Mouse (Mus musculus) limb, embryonic 13.5 days (tissue): ENCODE data around the gene Agap3. TPM values are rescaled to one million over a fixed set of nuclear protein-coding genes. Genes with fewer than 3 reads are reported as not detected.

Experiments
- ATAC-seq: fragments of 200-750 bp; cut with Nextera tagmentation; 2 replicates; pipeline ENCODE4 v1.8.0; 2017; ENCODE audit warnings: low read depth, moderate number of reproducible peaks, moderate TSS enrichment; ENCODE audit not compliant: low FRiP score
- H3K27ac ChIP-seq: fragments of 300-500 bp; sonication (generic); 2 replicates; pipeline ENCODE4 v1.5.1; 2015; ENCODE audit warnings: inconsistent platforms, mild to moderate bottlenecking, moderate library complexity
- H3K27me3 ChIP-seq: fragments of 300-500 bp; sonication (generic); 2 replicates; pipeline ENCODE4 v1.6.1; 2015; ENCODE audit warnings: mild to moderate bottlenecking, inconsistent platforms
- H3K36me3 ChIP-seq: fragments of 300-500 bp; sonication (generic); 2 replicates; pipeline ENCODE4 v1.6.1; 2015; ENCODE audit warnings: inconsistent platforms, mild to moderate bottlenecking, moderate library complexity
- H3K4me1 ChIP-seq: fragments of 300-500 bp; sonication (generic); 2 replicates; pipeline ENCODE4 v1.6.1; 2015; ENCODE audit warnings: inconsistent platforms
- H3K4me2 ChIP-seq: fragments of 300-500 bp; sonication (generic); replicated peaks from 2 replicates; pipeline ENCODE4 v1.6.1; 2015; ENCODE audit warnings: inconsistent platforms, mild to moderate bottlenecking, moderate library complexity
- H3K4me3 ChIP-seq: fragments of 300-500 bp; sonication (generic); 2 replicates; pipeline ENCODE4 v1.5.1; 2015; ENCODE audit warnings: moderate library complexity, mild to moderate bottlenecking, inconsistent platforms
- H3K9ac ChIP-seq: fragments of 300-500 bp; sonication (generic); 2 replicates; pipeline ENCODE4 v1.6.1; 2015; ENCODE audit warnings: mild to moderate bottlenecking, inconsistent platforms
- H3K9me3 ChIP-seq: fragments of 300-500 bp; sonication (generic); 2 replicates; pipeline ENCODE4 v1.6.1; 2016; ENCODE audit warnings: inconsistent platforms
- WGBS: fragments of 180-500 bp; shearing (Covaris S2); methylation state at CpG from one replicate; pipeline ENCODE4 v1.1.7; 2015; 5-methylcytosine and 5-hydroxymethylcytosine counted together
- polyA plus RNA-seq: library from polyadenylated mRNA; unstranded; fragments of >200 nt; fragmentation: Nextera tagmentation; extraction: Ambion mirVana; gene quantifications from 2 replicates; pipeline ENCODE4 v1.2.1, GENCODE M21; 2015

Agap3 gene
- polyA plus RNA-seq, 1 experiment from 2014 or later: 29.8 TPM

GRCm38 (mm10) chr5:24502786-24503185 lies 50.8 kb downstream of the Agap3 start:
- Histone ChIP-seq H3K9me3 (no peaks in the 10 kb centered on the region), H3K27me3 (peaks cover 46% of the 10 kb centered on the region), H3K27ac (no peak overlapping the region), H3K4me2 (no peak overlapping the region), H3K36me3 (peaks cover 56% of the 10 kb centered on the region), H3K9ac (no peak overlapping the region), H3K4me1 (peaks cover 7% of the 10 kb centered on the region; the same call in 1 of the 2 replicates), H3K4me3 (no peak overlapping the region)
- ATAC-seq: no peak
- WGBS: 67% methylated on average over 4 of the region's 4 CpGs

DNA sequence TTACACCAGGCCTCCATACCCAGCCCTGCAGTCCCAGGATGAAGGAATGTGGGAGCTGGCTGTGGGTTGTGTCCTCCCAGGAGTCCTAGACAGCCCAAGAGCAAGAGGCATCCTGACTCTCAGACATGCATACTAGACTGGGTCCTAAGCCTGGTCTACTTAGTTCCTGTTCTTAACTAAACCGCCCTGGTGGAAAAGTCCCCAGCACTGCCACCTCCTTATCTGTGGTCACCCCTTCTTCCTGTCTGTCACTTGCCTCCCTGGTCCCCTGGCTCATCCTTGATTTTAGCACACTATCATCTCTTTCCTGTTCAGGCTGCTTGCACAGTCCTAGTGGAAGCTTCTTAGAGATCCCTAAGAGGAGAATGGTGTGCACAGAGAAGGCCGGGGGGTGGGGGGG lies 53.5 kb downstream of the Agap3 start:
- H3K4me1 ChIP-seq: peaks cover 7% of the 10 kb centered on the region
- WGBS: 61% methylated on average over 2 of the region's 2 CpGs
- H3K27me3 ChIP-seq: peaks cover 51% of the 10 kb centered on the region

GRCm38 (mm10) chr5:24508406-24508805 lies 56.4 kb downstream of the Agap3 start:
- Histone ChIP-seq H3K4me2 (no peak overlapping the region), H3K27ac (no peak overlapping the region)

More for the DNA sequence above, 53.5 kb downstream of the Agap3 start:
- H3K27ac ChIP-seq: no peak overlapping the region
- ATAC-seq: no peak
- H3K4me3 ChIP-seq: no peak overlapping the region
- no peaks in the 10 kb centered on the region for H3K9me3 ChIP-seq
- H3K36me3 ChIP-seq: peaks cover 29% of the 10 kb centered on the region
- no peak overlapping the region for H3K4me2 ChIP-seq
- no peak overlapping the region for H3K9ac ChIP-seq

GRCm38 (mm10) chr5:24510635-24511034 lies 58.7 kb downstream of the Agap3 start:
- H3K9ac ChIP-seq: no peak overlapping the region
- no peaks in the 10 kb centered on the region for H3K9me3 ChIP-seq
- peaks cover 7% of the 10 kb centered on the region for H3K4me1 ChIP-seq
- H3K27me3 ChIP-seq: peaks cover 32% of the 10 kb centered on the region
- WGBS: 43% methylated on average over 11 of the region's 11 CpGs
- H3K36me3 ChIP-seq: no peaks in the 10 kb centered on the region
- no peak overlapping the region for H3K4me3 ChIP-seq
- no peak overlapping the region for H3K4me2 ChIP-seq
- no peak overlapping the region for H3K27ac ChIP-seq
- no peak for ATAC-seq

More at GRCm38 (mm10) chr5:24508406-24508805, 56.4 kb downstream of the Agap3 start:
- 86% methylated on average over 7 of the region's 7 CpGs for WGBS
- Histone ChIP-seq H3K9ac (no peak overlapping the region), H3K4me1 (peaks cover 11% of the 10 kb centered on the region), H3K9me3 (no peaks in the 10 kb centered on the region), H3K36me3 (no peaks in the 10 kb centered on the region), H3K4me3 (no peak overlapping the region), H3K27me3 (peaks cover 52% of the 10 kb centered on the region)
- ATAC-seq: no peak

- no peak overlapping the region for H3K4me3 ChIP-seq
- no peak overlapping the region for H3K27ac ChIP-seq
- no peaks in the 10 kb centered on the region for H3K9me3 ChIP-seq
- H3K4me2 ChIP-seq: no peak overlapping the region
- WGBS: 54% methylated on average over 8 of the region's 8 CpGs
- no peak for ATAC-seq
- no peak overlapping the region for H3K9ac ChIP-seq
- H3K4me1 ChIP-seq: peaks cover 7% of the 10 kb centered on the region
- H3K36me3 ChIP-seq: no peaks in the 10 kb centered on the region
- peaks cover 32% of the 10 kb centered on the region for H3K27me3 ChIP-seq
These were observed 60.3 kb downstream of the Agap3 start for GRCm38 (mm10) chr5:24512271-24512670.

GRCm38 (mm10) chr5:24521366-24521765 lies 69.4 kb downstream of the Agap3 start:
- Histone ChIP-seq H3K27me3 (peaks cover 89% of the 10 kb centered on the region), H3K4me1 (peaks cover 4% of the 10 kb centered on the region), H3K9me3 (no peaks in the 10 kb centered on the region), H3K4me3 (no peak overlapping the region), H3K9ac (no peak overlapping the region), H3K4me2 (no peak overlapping the region), H3K36me3 (no peaks in the 10 kb centered on the region), H3K27ac (no peak overlapping the region)
- no peak for ATAC-seq
- 59% methylated on average over 8 of the region's 8 CpGs for WGBS

GRCm38 (mm10) chr5:24523806-24524205 lies 71.8 kb downstream of the Agap3 start:
- ATAC-seq: no peak
- Histone ChIP-seq H3K9ac (no peak overlapping the region), H3K27me3 (peaks cover 92% of the 10 kb centered on the region), H3K4me2 (no peak overlapping the region), H3K27ac (no peak overlapping the region), H3K9me3 (no peaks in the 10 kb centered on the region), H3K4me3 (no peak overlapping the region), H3K36me3 (no peaks in the 10 kb centered on the region), H3K4me1 (peaks cover 10% of the 10 kb centered on the region)
- WGBS: 55% methylated on average over 8 of the region's 8 CpGs

DNA sequence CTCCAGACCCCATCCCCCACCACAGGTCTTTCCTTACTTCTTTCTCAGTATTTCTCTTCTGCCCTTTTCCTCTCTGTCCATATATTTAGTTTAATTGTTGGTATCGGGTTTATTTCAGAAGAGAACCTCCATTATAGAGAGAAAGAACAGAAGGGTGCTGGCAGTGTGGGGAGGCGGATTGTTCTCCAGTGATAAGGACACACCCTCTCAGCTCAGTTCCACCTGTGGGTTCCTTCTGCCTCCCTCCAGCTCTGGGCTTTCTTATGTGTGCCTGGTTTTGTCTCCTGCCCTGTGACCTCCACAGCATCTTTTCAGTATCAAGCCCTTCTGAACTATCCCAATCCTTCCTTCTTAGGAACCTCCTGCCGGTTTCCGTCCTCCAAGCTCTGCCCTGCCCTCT lies 72.5 kb downstream of the Agap3 start:
- ATAC-seq: no peak
- Histone ChIP-seq H3K4me3 (no peak overlapping the region), H3K9me3 (no peaks in the 10 kb centered on the region), H3K36me3 (no peaks in the 10 kb centered on the region), H3K27me3 (peaks cover 94% of the 10 kb centered on the region), H3K9ac (no peak overlapping the region), H3K4me2 (no peak overlapping the region), H3K4me1 (peaks cover 10% of the 10 kb centered on the region), H3K27ac (no peak overlapping the region)
- WGBS: 15% methylated on average over 4 of the region's 4 CpGs

GRCm38 (mm10) chr5:24525360-24526189 lies 73.6 kb downstream of the Agap3 start:
- H3K9ac ChIP-seq: no peak overlapping the region

DNA sequence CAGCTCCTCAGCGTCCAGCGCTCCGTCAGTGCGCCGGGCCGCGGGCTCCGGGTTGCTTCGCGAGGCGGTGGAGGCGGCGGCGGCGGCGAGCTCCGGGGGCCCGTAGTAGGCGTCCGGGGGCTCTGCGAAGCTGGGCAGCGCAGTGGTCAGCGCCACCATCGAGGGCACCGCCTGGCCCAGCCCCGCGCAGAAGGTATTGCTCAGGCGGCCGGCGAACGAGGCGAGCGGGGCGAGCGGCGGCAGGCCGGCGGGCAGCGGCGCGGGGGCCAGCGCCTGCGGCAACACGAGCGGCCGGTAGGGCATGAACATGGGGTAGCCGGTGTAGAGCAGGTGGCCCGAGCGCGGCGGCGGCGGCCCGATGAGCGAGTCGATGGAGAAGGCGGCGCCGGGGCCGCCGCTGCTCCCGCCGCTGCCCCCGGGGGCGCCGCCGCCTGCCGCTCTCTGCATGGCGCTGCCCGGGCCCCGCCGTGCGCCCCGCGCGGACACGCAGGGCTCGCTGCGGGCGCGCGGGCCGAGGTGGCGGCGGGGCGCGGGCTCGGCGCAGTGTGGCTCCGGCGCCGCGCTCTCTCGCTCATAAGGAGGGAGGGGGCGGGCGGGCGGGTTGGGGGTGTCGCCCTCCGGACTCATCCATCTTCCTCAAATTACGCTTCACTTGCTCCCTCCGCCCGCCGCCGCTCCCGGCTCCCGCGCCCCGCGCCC lies 74.4 kb downstream of the Agap3 start:
- H3K9me3 ChIP-seq: no peaks in the 10 kb centered on the region
- peak overlapping the region; percentile 39; the same call in 1 of the 2 replicates for H3K9ac ChIP-seq
- peak overlapping the region; percentile 74 for H3K4me2 ChIP-seq
- peak overlapping the region; percentile 44 for H3K4me3 ChIP-seq
- H3K36me3 ChIP-seq: no peaks in the 10 kb centered on the region
- H3K27ac ChIP-seq: no peak overlapping the region
- 0 out of 2 replicates have a peak, but pooled peaks have one; percentile 14 for ATAC-seq
- H3K4me1 ChIP-seq: peaks cover 10% of the 10 kb centered on the region
- peaks cover 98% of the 10 kb centered on the region for H3K27me3 ChIP-seq
- under 1% methylated on average over 69 of the region's 109 CpGs for WGBS

More at GRCm38 (mm10) chr5:24525360-24526189, 73.6 kb downstream of the Agap3 start:
- H3K4me3 ChIP-seq: peak overlapping the region; percentile 44
- no peaks in the 10 kb centered on the region for H3K36me3 ChIP-seq
- peaks cover 10% of the 10 kb centered on the region for H3K4me1 ChIP-seq
- no peak for ATAC-seq
- WGBS: 5% methylated on average over 34 of the region's 34 CpGs
- H3K4me2 ChIP-seq: peak overlapping the region; percentile 74
- H3K27ac ChIP-seq: no peak overlapping the region
- no peaks in the 10 kb centered on the region for H3K9me3 ChIP-seq
- H3K27me3 ChIP-seq: peaks cover 93% of the 10 kb centered on the region

DNA sequence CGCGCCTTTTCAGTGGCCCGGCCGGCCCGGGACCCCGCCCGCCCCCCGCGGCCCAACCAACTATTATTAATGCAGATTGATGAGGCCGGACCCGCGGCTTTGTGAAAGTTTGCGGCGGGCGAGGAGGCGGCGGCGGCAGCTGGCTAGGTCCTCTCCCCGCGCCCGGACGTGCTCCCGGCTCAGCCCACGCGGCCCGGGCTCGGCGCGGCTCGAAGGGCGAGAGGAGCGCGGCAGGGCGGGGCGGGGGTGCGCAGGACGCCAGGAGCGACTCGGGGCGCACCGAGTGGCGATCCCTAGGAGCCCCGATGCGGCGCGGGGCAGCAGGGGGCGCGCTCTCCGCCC lies 74.9 kb downstream of the Agap3 start, which contains the start of gene Gbx1:
TSS of gene Gbx1 (minus strand) at position 314 of the 342 bp plus-strand sequence.
- Histone ChIP-seq H3K27ac (no peak within 1 kb of the TSS), H3K4me3 (peak within 1 kb of the TSS; percentile 44), H3K4me2 (peak within 1 kb of the TSS; percentile 74), H3K4me1 (peaks cover 10% of the 10 kb centered on the region), H3K9me3 (no peaks in the 10 kb centered on the region), H3K36me3 (no peaks in the 10 kb centered on the region), H3K9ac (peak within 1 kb of the TSS; percentile 39; the same call in 1 of the 2 replicates), H3K27me3 (peaks cover 98% of the 10 kb centered on the region)
- WGBS: under 1% methylated on average over 39 of the region's 49 CpGs
- ATAC-seq: no peak

DNA sequence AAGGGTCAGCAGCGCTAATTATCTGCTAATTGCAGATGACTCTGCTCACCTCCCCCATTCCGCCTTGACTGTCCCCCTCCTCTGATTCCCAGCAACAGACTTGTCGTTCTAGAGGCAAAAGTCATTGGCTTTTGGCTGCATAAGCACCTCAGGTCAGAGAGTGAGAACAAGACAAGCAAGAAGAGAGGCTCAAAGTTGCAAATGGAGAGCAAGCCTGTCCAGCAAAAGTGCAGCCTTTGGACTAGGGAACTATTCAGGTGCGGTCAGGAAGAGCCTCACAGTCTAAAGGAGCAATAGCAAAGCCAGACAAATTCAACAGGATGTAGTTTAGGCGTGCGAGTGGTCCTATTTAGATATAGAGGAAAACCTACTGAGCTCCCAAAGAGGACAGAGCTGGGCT lies 75.8 kb downstream of the Agap3 start:
- H3K9me3 ChIP-seq: no peaks in the 10 kb centered on the region
- no peak overlapping the region for H3K27ac ChIP-seq
- peaks cover 98% of the 10 kb centered on the region for H3K27me3 ChIP-seq
- H3K9ac ChIP-seq: no peak overlapping the region
- H3K4me2 ChIP-seq: no peak overlapping the region
- no peaks in the 10 kb centered on the region for H3K36me3 ChIP-seq
- ATAC-seq: no peak
- no peak overlapping the region for H3K4me3 ChIP-seq
- 14% methylated on average over 6 of the region's 6 CpGs for WGBS
- H3K4me1 ChIP-seq: peaks cover 10% of the 10 kb centered on the region
